Mouse (Mus musculus) activated CD4-positive, CD25-positive, alpha-beta regulatory T cell, adult 4 months (primary cell): ENCODE data around the gene Ift43. TPM values are rescaled to one million over a fixed set of nuclear protein-coding genes. Genes with fewer than 3 reads are reported as not detected.

Source experiments
- ATAC-seq: one replicate; pipeline ENCODE4 v1.8.0; 2017
- polyA plus RNA-seq, 2 experiments: library from polyadenylated mRNA; unstranded; fragments of 100-300 nt; shearing (Covaris generic); gene quantifications; one replicate each; pipeline ENCODE4 v1.2.1; 2017

The Ift43 gene
- polyA plus RNA-seq, 2 experiments from 2014 or later = 3.3 to 7.1 TPM

GRCm38 (mm10) chr12:86078553-86079201, 3.7 kb upstream of the Ift43 start, which contains the start of gene Tgfb3:
Gene Tgfb3 (minus strand): TSS chr12:86079041.
- ATAC-seq = peak; percentile 55

GRCm38 (mm10) chr12:86079202-86079667, 3.1 kb upstream of the Ift43 start:
- peak; percentile 85 for ATAC-seq

- no peak for ATAC-seq
Observed at GRCm38 (mm10) chr12:86085873-86086272, 3.5 kb downstream of the Ift43 start.

GRCm38 (mm10) chr12:86086550-86086949, 4.2 kb downstream of the Ift43 start:
- ATAC-seq = no peak

- no peak for ATAC-seq
Observed at GRCm38 (mm10) chr12:86088042-86088441, 5.7 kb downstream of the Ift43 start.

- ATAC-seq = no peak
Observed at GRCm38 (mm10) chr12:86090764-86091163, 8.4 kb downstream of the Ift43 start.

GRCm38 (mm10) chr12:86091601-86092132, 9.3 kb downstream of the Ift43 start:
- no peak for ATAC-seq

GRCm38 (mm10) chr12:86094075-86094474, 11.7 kb downstream of the Ift43 start:
- ATAC-seq = no peak

GRCm38 (mm10) chr12:86095806-86096205, 13.5 kb downstream of the Ift43 start:
- ATAC-seq = no peak

- no peak for ATAC-seq
Observed at GRCm38 (mm10) chr12:86097781-86098180, 15.4 kb downstream of the Ift43 start.

GRCm38 (mm10) chr12:86100711-86101110, 18.4 kb downstream of the Ift43 start:
- ATAC-seq = no peak

GRCm38 (mm10) chr12:86102686-86103085, 20.3 kb downstream of the Ift43 start:
- no peak for ATAC-seq

- no peak for ATAC-seq
Observed at GRCm38 (mm10) chr12:86103391-86103790, 21.1 kb downstream of the Ift43 start.

- ATAC-seq = no peak
Observed at GRCm38 (mm10) chr12:86103852-86104251, 21.5 kb downstream of the Ift43 start.

- no peak for ATAC-seq
Observed at GRCm38 (mm10) chr12:86104297-86104696, 22.0 kb downstream of the Ift43 start.

GRCm38 (mm10) chr12:86105546-86105945, 23.2 kb downstream of the Ift43 start:
- ATAC-seq = no peak

- no peak for ATAC-seq
Observed at GRCm38 (mm10) chr12:86106086-86106485, 23.7 kb downstream of the Ift43 start.

- no peak for ATAC-seq
Observed at GRCm38 (mm10) chr12:86107645-86108044, 25.3 kb downstream of the Ift43 start.

GRCm38 (mm10) chr12:86109531-86109930, 27.2 kb downstream of the Ift43 start:
- no peak for ATAC-seq

- no peak for ATAC-seq
Observed at GRCm38 (mm10) chr12:86110637-86111036, 28.3 kb downstream of the Ift43 start.

- no peak for ATAC-seq
Observed at GRCm38 (mm10) chr12:86116295-86116835, 34.0 kb downstream of the Ift43 start.

- ATAC-seq = no peak
Observed at GRCm38 (mm10) chr12:86124016-86124415, 41.7 kb downstream of the Ift43 start.

- no peak for ATAC-seq
Observed at GRCm38 (mm10) chr12:86128122-86128521, 45.8 kb downstream of the Ift43 start.

GRCm38 (mm10) chr12:86129005-86129404, 46.7 kb downstream of the Ift43 start:
- ATAC-seq = no peak
